Mouse (Mus musculus): Measurements from ENCODE around the gene Usp24.
"Not testable (repeated sequence)": the region's sequence is repeated elsewhere in the genome, so short reads cannot be mapped to it uniquely, and the experiment has no call there.

Usp24 gene

DNA sequence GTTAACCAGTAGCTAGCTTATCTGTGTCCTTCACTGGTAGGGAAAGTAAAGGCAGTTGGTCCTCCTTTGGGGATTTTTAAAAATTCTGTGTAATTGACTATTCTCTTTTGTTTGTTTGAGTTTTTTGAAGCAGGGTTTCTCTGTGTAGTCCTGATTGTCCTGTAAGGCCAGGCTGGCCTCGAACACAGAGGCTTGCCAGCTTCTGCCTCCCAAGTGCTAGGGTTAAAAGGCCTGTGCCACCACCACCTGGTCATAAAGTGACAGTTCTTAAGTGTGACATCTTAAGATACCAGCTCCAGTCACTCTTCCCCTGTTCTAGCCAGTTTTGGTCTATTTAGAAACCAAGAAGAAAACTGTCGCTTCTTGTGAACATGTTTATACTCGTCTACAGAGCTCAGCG lies 2.2 kb downstream of the Usp24 start:
- DNase-seq (ENCODE audit: low read depth) = peak; percentile 42

DNA sequence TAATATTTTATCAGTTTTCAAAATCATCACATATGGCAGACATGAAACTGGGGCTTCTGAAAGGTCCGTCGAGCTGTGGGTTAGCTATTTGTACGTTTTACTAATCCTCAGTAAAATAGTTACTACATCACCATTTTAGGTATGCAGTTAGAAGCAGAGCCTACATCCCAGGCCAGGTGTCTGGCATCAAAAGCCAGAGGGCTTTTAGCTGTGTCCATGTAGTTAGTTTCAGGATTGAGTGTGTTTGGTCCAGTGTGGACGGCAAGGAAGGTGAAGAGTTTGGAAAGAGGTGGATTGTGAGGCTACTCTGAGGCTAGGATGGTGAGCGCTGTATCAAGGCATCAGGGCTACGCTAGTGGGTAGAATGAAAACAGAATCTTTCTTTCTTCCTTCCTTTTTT lies 3.0 kb downstream of the Usp24 start:
- DNase-seq (ENCODE audit: low read depth) = no peak

DNA sequence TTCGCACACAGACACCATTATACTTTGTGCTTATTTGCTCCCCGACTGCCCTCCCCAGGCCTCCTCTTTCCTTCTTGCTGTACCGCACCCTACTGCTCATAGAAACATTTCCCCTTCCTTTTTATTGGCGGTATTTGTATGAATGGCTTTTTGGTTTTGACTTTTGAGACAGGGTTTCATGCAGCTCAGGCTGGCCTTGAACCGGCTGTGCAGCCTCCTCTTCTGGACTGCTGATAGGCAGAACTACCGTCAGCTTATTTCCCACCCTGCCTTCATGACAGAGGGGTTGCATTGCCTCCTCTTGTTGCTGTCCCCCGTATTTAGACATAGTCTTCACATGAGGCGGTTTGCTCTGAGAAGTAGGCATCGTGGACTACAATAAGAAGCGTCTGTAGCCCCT lies 6.8 kb downstream of the Usp24 start:
- no peak for DNase-seq (ENCODE audit: low read depth)

DNA sequence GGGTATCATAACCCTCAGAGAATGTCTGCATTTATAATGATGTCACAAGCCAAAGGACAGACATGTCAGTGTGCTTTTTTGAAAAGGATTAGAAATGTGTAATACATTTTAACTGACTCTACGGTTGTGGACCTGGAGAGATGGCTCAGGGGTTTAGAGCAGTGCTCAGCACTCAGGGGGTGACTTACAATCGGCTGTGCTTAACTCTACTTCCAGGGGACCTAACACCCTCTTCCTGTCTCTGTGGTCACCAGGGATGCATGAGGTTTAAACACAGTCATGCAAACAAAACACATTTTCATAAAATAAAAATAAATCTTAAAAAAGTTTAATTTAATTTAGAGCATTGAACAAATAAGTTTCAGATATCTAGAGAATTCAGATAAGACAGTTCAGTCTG lies 7.3 kb downstream of the Usp24 start:
- no peak for DNase-seq (ENCODE audit: low read depth)

DNA sequence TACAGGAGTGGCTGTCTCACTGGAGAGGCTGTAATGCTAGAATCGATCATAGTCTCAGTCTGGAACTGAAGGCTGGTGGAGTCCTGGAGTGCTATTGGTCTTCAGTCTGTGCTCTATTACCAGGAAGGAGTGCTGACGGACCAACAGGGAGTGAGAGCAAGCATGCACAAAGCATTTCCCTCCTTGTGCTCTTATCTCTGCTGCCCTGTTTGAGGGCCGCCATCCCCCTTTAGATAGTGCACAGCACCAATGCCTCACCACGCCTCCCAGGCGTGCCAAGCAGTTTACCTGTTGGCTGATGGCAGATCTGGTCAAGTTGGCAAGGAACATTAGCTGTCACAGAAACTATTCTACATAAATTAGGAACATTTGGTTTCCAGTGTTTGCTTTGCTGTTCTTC lies 11.4 kb downstream of the Usp24 start:
- DNase-seq (ENCODE audit: low read depth) = no peak

DNA sequence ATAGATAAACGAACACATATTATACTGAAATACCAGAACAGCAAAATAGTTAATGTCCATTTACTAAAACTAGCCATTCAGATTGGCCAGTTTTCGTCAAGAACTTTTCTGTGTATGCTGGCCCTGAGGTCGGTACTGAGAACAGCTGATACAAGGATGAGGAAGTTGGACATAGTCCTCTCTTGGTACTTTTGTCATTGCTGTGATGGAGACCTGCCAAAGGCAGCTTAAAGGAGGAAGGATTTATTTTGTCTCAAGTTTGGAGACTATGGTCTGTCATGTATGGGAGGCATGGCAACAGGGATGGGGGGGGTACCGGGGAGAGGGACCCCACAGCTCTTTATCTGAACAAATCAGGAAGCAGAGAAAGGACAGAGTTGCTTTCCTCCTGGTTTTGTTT lies 12.7 kb downstream of the Usp24 start:
- no peak for DNase-seq (ENCODE audit: low read depth)

DNA sequence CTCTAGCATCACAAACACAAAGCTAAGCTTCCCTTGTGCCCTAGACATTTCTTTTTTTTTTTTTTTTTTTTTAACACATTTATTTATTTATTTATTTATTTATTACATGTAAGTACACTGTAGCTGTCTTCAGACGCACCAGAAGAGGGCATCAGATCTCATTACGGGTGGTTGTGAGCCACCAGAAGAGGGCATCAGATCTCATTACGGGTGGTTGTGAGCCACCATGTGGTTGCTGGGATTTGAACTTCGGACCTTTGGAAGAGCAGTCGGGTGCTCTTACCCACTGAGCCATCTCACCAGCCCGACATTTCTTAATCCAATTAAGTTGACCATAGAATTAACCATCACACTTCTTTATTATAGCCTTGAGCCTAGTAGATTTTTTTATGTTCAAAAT lies 13.2 kb downstream of the Usp24 start:
- peak; percentile 46 for DNase-seq (ENCODE audit: low read depth)

DNA sequence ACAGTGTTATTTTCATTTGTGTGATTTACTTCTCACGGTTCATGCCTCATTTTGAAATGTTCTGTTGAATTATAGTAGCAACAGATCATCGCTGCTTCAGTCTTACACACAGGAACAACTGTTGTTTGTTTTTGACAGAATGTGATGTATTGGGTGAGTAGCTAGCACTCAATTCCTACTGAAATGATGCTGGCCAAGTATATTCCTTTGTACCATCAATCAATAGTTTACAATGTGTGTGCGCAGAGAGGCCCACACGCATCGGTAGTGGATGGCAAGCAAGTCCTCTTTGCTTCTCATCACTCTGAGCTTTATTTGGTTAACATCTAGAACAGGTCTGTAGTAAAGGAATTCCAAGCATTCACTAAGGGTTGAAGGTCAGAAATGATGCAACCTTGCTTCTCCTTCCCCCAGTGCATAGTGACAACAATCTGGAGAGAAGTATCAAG lies 14.4 kb downstream of the Usp24 start:
- DNase-seq (ENCODE audit: low read depth) = no peak

DNA sequence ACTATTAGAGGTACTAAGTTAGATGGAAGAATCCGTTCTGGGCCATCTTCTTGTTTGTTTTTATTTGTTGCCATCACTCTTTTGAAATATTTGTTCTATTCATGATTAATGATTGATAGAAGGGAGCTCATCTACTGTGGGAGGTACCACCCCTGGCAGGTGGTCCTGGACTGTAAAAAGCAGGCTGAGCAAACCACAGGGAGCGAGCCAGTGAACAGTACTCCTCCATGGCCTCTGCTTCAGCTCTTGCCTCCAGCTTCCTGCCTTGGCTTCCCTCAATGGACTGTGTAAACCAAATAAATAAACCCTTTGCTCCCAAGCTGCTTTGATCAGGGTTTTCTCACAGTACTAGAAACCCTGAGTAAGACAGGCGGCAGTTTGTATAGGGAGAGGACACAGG lies 17.1 kb downstream of the Usp24 start:
- DNase-seq (ENCODE audit: low read depth) = no peak

DNA sequence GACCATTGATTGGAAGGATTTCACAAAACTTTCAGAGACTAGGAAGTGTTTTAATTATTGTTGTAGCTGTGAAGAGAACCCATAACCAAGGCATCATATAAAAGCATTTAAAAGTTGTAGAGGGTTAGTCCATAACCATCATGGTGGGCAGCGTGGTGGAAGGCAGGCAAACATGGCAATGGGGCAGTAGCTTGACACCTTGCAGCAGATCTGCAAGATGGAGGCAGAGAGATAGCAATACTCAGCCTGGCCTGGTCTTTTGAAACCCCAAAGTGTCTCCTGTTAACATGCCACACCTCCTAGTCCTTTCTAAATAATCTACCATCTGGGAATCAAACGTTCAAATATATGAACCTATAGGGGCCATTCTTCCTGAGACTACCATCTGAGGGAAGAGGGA lies 17.6 kb downstream of the Usp24 start:
- no peak for DNase-seq (ENCODE audit: low read depth)

DNA sequence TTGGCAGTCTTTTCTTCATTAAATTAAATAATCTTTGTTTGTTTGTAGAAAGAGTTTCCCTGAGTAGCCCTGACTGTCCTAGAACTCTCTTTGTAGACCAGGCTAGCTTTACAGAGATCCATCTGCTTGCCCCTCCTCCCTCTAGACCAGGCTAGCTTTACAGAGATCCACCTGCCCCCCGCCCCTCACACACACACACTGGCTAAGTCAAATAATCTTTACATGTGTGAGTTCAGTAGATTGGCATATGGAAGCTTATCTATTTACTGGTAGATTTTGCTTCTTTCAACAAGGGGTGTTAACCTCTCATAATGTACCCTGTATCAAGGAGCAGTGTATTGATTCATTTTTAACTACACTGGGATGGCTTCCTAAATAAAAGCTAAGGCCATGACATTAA lies 19.8 kb downstream of the Usp24 start:
- no peak for DNase-seq (ENCODE audit: low read depth)

DNA sequence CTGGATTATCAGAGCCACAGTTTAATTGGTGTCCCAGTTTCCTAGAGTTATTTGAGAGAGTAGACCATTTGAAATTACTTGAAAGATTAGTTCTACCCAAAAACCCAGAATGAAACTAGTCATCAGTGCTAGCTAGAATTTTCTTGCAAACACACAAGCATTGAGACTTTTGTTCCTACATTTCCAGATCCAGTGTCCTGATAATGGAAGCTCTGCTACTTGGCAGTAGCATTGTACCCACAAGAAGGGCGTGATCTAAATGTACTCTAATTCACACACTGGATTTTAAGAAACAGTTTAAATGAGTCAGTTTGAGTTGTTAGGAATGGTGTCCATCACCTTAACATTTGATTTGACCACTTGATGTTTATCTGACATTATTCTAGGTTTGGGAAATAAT lies 31.7 kb downstream of the Usp24 start:
- no peak for DNase-seq (ENCODE audit: low read depth)

DNA sequence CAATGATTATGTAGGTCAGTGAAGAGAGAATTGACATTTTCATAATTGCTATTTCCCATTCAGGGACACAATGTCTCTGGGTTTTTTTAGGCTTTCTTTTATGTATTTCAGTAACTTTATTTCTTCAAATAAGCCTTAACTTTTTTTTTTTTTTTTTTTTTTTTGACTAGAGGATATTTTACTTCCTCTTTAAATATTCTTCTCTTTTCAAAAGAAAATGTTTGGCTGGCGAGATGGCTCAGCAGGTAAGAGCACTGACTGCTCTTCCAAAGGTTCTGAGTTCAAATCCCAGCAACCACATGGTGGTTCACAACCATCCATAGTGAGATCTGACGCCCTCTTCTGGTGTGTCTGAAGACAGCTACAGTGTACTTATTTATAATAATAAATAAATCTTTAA lies 39.0 kb downstream of the Usp24 start:
- not testable (repeated sequence) for DNase-seq (ENCODE audit: low read depth)

DNA sequence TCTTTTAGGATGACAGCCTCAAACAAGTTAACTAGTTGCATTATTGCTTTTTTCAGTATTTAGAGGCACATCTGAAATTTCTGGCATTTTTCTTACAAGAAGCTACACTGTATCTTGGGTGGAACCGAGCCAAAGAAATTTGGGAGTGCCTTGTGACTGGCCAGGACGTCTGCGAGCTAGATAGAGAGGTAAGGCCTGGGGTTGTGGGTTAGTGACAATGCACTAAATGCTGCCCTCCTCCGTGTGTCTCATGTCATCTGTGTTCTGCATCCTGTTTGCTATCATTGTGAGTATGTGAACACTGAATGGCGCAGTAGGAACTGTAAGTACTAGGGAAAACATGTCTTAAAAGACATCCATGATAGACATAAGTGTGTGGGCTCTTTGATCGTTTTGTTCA lies 54.0 kb downstream of the Usp24 start:
- no peak for DNase-seq (ENCODE audit: low read depth)

DNA sequence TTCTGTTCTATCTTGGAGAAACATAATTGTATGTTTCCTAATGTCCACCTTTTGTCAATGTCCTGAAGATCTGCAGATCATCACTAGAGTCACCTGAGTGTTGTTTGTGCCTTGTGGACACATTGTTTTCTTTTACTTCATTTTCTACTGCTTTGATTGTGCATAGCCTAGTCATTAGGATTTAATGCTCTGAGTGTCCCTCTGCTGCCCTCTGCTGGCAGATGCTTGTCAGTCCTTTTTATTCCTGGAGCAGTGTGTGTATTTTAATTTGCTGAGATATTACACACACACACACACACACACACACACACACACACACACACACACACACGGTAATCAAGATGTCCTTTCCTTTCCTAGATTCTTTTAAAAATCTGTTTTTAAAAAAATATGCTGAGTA lies 59.8 kb downstream of the Usp24 start:
- DNase-seq (ENCODE audit: low read depth) = peak; percentile 89

DNA sequence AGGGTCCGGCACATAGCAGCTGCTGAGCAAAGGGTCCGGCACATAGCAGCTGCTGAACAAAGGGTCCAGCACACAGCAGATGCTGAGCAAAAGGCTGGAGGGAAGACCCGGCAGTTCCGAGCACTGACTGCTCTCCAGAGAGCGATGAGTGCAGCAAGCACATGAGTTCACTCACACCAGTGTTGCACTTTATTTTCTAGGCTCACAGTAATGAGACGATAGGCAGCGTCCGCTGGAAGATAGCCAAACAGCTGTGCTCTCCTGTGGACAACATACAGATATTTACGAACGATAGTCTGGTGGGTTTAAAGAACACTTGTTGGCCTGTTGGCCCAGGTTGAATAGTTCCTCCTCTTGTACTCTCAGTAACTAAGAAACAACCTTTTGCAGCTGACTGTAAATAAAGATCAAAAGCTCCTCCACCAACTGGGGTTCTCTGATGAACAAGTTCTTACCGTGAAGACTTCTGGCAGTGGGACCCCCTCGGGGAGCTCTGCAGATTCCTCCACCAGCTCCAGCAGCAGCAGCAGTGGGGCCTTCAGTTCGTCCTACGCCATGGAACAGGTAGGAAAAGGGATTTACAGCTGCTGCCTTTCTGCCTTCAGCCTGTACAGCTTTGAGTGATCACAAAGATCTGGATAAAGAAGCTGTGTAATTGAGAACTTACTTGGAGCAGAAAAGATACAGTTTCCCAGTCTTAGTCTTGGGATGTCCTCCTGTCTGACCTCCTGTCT lies 63.0 kb downstream of the Usp24 start:
- DNase-seq (ENCODE audit: low read depth) = no peak

DNA sequence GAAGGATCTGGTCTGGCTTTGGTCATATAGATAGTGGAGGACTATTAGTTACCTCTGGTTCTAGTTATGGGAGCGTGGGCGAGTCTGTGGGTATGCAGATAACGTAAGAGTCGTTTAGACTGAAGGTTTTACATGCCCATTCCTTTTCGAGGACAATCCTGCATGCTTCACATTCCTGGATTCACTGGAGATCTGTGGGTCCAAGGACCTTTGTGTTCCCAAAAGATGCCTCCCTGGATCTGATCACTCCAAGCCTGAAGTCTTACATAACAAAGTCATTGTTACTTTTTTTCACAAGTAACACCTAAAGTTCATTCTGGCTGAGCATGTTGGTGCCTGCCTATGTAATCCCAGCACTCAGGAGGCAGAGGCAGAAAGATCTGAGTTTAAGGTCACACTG lies 65.1 kb downstream of the Usp24 start:
- no peak for DNase-seq (ENCODE audit: low read depth)

DNA sequence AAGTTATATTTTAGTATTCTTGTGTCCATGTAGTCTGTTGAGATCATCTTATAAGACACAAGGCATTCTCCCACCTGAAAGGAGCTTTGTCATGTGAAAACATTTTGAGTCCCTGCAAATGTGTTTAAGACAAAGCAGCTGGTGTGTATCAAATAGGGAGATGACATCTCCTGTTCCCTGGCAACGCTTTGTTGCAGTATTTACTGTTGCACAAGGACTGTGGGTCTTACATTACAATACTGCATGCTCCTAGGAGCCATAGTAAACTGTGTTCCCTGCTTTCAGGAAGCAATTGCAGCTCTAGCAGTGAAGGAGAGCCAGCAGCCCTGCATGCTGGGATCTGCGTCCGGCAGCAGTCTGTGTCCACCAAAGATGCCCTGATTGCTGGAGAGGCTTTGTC lies 73.9 kb downstream of the Usp24 start:
- DNase-seq (ENCODE audit: low read depth) = no peak

DNA sequence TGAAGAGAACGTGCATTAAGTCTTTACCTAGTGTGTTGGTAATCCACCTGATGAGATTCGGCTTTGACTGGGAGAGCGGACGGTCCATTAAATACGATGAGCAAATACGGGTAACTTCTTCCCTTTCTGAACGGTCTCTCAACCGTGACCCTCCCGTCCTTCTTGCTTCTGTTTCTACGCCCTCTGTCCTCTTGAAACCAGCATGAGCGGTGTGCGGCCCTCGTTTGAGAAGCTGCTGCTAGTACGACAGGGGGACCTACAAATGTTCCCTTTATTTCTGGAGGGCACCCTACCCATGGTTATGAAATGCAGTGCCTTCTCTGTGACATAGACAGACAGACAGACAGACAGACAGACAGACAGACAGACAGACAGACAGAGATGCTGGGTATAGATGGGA lies 93.6 kb downstream of the Usp24 start:
- no peak for DNase-seq (ENCODE audit: low read depth)

DNA sequence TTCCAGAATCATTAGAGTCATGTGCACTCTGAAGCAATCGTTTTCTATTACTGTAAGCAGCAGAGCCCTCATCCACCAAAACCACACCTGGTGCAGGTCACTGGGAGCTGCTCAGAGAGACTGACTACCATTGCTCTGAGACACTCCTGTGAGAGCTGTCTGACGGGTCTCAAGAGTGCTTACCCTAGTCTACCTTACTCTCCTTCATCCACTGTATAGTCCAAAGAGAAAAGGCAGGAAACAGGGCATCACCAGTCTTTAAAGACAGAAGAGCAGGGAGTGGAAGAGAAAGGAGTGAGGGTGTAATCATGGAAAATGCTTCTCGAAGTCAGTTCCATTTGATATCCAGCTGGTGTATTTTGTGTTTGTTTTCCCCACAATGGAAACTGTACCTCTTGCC lies 103.2 kb downstream of the Usp24 start:
- DNase-seq (ENCODE audit: low read depth) = no peak

DNA sequence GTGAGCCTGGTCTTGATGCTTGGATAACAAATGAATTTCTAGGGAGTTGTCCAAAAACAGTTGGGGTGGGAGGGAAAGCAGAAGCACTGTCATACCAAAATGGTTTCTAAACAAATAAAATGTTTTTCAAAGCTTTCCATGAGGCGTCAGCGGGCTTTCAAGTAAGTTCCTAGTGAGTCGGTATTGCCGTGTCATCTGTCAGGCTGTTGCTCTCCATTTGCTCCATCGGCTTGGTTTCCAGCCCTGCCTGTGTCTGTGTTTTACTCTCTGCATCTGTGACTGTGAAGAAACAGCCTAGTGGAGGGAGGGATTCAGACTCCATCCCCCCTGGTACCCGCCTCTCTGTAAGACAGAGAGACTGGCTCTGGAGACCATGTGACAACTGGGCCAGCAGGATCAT lies 103.8 kb downstream of the Usp24 start:
- DNase-seq (ENCODE audit: low read depth) = no peak

DNA sequence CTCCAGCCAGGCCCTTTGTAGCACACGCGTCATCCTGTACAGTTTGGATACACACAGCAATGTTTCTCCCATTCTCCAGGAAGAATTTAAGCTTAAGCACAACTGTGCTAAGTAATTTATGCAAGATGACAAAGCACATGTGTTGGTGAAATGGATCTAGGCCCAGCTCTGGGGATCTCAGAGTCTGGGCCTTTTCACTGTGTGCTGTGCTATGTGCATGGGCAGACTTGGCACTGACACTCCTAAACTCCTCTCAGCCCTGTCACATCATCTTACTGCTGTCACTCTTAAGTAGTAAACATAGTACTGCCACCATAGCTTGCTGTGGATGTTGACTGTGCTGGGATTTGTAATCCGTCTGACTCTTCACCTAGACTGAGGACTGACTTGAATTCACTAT lies 106.6 kb downstream of the Usp24 start:
- no peak for DNase-seq (ENCODE audit: low read depth)

DNA sequence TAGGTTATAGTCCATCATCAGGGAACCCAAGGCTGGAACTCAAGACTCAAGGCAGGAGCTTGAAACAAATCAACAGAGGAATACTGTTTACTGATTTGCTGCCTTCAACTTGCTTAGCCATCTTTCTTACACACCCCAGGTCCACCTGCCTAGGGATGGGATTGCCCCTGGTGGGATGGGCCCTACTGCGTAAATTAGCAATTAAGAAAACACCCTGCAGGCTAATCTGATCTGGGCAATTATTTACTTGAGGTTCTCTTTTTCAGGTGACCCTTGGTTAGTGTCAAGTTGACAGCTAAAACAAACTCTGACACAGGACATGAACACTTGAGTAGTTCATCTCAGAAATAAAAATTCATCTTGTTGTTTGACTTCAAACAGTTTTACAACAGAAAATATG lies 108.5 kb downstream of the Usp24 start:
- no peak for DNase-seq (ENCODE audit: low read depth)

DNA sequence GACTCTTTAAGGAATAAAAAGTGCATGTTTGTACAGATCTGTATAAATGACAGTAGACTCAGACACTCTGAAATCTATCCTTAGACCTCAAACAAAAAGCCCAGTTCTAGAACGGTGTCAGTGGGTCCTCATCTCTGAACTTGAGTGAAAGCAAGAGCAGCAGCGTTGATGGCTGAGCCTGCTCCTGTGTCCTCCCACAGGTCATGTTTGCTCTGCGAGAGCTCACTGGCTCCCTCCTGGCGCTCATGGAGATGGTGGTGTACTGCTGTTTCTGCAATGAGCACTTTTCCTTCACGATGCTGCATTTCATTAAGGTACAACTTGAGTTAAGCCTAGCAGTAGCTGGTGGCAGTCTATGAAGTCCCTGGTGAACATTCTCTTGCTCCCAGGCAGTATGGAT lies 110.3 kb downstream of the Usp24 start:
- no peak for DNase-seq (ENCODE audit: low read depth)

DNA sequence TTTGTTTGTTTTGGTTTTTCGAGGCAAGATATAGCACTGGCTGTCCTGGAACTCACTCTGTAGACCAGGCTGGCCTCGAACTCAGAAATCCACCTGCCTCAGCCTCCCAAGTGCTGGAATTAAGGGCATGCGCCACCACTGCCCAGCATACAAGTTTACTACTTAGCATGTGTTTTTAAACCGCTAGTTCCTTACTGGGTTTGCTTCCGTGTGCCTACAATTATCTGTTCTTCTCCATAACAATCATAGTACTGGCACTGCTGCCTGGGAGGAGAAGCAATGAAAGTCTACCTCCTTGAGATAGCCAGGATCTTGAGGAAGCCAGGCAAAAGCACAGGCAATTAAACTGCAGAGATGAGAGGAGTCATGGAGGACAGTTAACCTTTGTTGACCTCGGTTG lies 112.6 kb downstream of the Usp24 start:
- no peak for DNase-seq (ENCODE audit: low read depth)
